Mouse (Mus musculus) kidney, adult 8-10 months (tissue): ENCODE measurements around the gene Babam2.

Source experiments
- DNase-seq, 2 experiments: peaks; one replicate each; pipeline ENCODE4 v3.0.0; 2022

Gene Babam2

DNA sequence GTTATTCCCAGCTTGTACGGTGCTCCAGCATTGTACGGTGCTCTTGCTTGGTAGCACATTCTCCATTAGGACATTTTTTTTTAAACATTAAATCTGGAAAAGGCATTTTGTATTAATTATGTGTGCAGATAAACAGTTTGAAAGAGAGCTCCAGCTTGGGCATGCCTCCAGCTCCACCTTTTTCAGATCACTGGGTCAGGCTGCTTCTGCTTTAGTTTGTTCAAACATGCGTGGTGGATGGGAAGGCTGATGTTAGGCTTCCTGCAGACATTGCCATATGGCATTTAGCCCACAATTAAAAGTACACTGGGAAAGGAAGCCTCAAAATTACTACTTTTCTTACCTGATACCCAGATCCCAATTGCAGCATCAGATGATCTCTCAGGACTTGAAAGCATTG lies 310.9 kb downstream of the Babam2 start:
- no peak for DNase-seq

DNA sequence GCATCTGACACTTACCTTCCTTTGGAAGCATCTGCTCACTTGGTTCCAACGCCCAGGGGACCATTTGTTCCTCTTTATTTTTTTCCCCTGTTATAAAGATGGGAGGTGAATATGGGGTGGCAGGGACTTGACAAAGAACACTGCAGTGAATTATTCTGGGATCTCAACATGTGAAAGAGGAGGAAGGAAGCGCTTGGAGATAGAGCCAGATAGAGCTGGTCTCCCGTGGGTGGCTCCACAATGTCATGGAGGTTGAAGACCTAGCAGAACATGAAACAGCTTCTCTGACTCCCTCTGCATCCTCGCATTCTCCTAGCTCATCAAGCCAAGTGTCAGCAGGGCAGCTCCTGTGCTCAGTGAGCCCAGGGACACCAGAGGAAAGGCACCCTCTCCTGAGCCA lies 312.6 kb downstream of the Babam2 start:
- DNase-seq, result no peak

DNA sequence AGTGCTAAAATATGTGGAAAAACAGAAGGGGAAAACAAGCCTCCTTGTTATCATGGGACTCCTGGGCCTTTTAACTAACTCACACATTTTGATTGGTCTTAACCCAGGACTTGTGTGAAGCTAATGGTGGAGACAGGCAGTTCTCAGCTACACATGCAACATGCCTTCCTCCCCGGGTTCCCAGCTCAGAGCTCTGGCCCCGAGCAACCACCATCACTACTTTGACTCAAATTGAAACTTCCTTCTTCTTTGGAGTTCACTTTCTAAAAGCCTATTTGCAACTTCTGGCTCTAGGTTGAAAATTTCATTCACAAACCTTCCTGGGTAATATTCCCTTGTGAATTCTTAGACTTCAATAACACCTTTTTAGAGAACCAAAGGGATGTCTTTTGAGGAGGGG lies 315.6 kb downstream of the Babam2 start:
- no peak for DNase-seq

DNA sequence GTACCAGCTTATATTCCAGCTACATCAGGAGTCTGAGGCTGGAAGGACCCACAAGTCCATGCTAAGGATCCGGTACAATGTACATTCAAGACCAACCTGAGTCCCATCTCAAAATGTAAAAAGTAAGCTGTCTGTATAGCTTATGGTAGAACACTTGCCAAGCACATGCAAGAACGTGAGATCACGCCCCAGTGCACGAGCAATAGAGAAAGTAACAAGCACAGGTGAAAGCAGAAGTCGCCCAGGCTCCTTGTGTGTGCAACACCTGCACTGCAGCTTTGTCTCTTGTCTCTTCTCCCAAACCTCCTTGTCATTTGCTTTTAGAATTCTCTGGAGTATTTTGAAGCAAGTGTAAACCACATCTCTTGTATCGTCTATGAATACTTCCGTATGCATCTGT lies 317.3 kb downstream of the Babam2 start:
- no peak for DNase-seq

DNA sequence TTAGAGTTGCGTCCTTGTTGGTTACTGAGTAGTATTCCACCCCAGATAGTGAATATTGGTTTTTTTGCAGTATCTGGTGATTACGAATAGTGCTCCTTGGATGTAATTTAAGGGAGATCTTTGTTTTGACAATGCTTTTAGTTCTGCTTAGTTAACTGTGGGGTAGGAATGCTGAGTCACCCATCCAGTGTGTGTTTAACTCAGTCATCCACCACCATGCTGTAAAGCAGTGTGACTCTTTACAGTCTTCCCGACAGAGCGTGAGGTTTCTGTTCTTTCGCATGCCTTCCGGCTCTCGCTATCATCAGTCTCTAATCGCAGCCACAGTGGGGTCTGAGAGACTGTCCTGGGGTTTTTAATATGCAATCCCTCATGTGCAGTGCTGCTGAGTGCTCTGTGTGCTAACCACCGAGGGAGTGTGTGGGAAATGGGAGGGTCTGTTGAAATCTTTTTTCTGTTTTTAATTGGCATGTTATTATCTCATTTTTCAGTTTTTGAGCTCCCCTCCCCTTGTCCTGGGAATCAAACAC lies 318.5 kb downstream of the Babam2 start:
- no peak for DNase-seq

DNA sequence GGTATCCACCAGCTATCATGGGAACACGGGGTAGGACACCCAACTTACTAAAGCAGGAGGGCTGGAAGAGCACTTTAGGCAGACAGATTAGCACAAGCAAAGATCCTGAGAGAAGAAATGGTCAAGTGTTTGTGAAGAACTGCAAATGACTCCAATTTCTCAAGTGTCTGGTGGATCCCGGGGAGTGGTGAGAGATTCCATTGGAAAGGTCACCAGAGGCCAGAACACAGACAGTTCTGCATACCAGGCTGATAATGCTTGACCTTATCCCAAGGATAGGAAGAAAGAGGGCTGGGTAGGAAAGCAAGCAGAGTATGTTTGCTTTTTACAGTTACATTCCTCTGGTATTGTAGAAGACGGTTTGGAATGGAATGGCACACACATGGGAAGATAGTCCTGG lies 320.2 kb downstream of the Babam2 start:
- DNase-seq, result no peak

DNA sequence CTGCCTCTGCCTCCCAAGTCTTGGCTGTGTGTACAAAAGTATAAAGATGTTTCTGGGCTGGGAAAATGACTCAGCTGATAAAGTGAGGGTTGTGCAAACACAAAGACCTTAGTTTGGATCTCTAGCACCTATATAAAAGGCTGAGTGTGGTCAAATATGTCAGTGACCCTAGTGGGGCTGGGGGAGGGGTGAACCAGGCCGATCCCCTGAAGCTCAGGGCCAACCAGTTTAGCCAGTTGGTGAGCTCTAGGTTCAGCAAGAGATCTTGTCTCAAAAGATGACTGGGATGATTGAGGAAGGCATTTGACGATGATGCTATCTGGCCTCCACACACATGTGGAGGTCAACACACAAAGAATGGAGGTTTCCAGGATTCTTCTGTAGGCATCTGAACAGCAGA lies 320.8 kb downstream of the Babam2 start:
- no peak for DNase-seq

DNA sequence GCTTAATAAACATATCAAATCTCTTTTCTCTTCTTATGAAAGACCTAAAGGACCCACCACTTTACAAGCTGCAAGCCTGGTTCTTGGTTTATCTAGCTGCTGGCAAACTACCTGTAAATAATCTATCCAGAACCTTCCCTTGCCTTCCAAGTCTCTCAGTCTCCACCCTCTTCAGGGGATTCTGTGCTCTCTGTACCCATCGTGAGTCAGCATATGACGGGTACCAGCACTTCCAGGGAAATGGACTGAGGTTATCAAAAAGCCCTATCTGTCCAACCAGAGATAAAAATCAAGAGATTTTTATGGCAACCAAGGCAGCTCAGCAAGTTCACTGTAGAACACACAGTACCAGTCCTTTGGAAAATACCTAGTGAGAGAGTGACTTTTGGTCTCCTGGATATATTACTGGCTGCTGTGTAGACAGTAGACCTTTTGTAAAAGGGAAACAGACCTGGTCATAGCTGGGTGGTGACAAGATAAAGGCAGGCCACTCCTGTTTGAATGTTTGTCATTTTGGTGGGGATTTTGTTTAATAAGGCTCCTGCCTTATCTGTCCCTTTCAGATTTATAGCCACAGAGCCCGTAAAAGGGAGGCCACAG lies 332.4 kb downstream of the Babam2 start:
- DNase-seq, result no peak

DNA sequence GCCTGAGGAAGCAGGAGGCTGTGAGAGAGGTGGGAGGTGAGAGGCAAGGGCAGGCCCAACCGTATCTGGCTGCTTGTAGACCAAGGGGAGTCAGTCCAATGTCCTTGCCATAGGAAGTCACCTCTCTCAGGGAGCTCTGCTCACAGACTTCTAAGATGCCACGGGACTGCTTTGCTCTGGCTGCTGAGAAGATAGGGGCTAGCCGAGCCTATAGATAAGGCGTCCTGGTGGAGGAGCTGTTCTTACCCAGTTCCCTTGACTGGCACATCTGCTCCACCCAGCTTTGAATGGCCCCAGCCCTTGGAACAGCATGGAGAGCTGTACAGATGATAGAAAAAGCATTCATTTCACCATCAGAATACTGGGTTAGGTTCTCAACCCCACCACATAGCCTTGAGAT lies 335.7 kb downstream of the Babam2 start:
- no peak for DNase-seq

DNA sequence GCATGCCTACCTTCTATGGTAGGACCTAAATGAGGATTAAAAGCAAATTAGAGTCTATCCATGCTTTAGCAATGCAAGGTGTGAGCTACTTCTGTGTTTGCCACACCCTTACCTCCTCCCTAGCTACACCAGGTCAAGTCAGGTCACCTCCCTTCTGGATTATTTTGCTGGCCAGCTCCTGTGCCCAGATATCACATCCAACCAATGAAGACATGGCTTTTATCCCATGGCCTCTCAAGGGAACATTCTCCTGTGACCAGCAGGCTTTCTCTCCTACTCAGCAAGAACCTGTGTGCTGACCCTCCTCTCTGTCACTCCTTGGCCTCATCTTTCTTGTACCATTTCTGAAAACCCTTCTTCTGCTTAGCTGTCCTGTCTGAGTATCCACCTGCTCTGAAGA lies 336.1 kb downstream of the Babam2 start:
- no peak for DNase-seq

DNA sequence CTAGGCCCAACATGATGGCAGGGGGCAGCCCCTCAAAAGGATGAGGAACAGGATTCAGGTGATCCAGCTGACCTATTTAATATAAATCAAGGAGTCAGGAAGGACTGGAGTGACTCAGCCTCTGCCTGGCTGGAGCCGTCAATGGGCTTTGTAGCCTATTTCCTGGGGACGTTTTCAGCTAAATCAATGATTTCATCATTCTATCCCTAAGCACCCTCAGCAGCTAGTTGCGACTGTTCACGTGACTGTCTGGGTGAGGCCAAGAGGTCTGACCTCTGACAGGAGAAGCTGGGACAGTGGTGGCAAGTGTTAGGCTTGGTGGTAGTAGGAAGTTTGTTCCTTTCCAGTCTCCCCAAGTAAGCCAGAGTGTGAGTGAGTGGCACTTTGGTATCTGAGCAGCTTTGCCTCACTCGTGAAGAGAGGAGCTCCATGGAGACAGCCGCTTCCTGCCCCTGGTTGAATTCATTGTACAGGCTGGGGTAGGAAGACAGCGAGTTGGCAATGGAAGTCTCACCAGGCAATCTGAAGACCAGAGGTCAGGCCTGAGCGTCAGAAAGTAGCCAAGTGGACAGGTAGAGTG lies 337.1 kb downstream of the Babam2 start:
- no peak for DNase-seq

DNA sequence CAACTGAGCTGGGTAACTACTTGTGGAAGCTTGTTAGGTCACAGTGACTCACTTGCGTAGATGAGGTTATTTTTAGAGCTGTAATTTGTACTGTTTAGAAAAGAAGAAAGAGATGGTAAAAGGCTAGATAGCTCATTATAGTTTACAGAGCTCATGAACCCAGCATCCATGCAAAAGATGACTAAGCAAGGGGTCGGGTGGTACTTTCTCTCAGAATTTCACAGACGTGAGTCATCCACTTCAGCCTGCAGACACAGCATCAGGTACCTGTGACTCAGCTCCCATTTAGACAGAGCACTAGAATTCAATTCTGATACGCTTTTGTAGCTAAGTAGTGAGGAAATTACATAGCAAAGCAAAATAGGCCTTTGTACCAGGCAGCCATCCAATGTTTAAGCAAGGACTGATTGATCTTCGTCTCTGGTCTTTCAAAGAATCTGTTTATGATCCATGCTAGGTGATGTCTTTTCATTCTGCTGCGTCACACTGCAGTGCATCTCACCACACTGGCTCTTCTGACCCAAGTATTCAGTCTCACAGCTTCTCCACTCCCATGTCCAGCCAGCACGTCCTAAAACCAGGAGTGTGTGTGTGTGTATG lies 338.3 kb downstream of the Babam2 start:
- DNase-seq, result no peak

DNA sequence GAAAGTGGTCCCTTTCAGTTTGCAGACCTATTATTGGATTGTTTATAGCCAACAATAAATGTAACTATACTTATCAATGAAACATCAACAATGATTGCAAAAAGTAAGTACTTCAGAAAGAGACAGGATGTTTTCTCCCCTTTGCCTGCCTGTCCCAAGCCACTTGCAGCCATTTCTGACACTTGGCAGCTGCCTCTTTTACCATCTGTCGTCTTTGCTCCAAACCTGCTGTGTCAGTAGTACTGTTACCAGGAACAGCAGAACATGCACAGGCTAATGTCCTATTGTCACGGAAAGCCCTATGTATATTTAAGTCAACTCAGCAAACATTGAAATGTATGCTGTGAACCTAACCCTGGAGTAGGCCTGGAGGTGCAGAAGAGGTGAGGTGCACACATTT lies 339.4 kb downstream of the Babam2 start:
- DNase-seq, result no peak

DNA sequence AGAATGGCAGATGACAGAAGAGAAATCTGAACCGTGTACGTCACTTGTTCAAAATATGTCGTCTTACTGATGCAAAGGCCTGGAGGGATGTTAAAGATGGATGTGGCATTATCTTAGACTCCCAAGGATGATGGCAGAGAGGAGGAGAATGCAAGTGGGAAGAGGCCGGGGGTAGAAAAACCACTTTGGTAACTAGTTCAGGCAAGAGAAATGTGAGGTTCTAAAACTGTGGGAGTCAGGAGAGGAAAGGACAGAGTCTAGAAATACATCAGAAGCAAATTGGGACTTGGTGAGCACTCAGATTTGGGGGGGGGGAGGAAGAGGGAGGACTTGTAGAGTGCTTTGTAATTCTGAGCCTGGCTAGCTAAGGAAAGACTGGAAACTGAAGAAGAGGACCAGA lies 340.1 kb downstream of the Babam2 start:
- no peak for DNase-seq

DNA sequence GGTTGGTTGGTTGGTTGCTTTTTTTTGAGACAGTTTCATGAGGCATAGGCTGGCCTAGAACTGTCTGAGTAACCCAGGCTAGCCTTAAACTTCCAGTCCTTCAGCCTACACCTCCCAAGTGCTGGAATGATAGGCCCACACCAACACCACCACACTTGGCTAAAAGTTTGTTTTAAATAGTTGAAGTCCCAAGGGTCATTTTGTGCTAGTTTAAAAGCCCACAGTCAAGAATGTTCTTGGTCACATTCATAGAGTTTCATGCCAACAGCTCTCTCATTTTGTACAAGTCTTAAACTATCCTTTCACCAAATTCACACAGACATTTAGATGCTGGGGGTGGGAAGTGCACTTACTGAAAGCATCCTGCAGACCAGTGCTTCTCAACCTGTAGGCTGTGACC lies 341.5 kb downstream of the Babam2 start:
- DNase-seq, result no peak

DNA sequence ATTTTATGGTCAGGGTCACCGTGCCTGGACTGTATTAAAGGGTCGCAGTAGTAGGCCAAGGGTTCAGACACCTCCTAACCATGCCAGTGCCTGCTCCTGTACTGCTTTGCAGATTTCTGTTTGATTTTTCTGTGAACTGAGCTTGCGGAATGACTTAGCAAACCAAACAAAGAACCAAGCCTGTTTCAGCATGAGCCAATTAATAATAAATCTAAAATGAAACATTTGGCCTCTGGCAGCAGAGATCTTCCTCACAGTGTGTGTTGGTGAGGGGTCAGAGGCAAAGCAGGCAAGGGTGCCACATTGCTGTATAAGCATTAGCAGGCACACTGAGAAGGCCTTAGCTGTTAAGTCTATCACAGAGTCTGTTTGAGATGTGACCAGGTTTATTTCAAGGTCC lies 342.0 kb downstream of the Babam2 start:
- no peak for DNase-seq

DNA sequence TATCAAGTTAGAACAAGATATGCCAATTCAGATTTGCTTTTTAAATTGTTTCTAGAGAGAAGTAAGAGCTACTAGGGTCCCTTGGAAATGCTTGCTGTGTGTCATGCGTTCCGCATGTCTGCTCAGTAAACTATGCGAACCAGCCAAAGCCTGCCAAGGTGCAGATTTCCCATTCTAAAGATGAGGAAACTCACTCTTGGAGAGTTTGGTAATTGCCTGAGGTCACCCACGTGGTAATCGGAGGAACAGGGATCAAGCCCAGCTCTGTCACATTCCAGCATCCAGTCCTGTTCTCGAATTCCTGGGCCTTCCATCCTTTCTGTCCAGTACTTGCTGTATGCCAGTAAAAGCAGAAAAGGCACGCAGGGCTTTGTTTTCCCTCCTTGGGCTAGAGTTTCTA lies 345.7 kb downstream of the Babam2 start:
- DNase-seq, result no peak

DNA sequence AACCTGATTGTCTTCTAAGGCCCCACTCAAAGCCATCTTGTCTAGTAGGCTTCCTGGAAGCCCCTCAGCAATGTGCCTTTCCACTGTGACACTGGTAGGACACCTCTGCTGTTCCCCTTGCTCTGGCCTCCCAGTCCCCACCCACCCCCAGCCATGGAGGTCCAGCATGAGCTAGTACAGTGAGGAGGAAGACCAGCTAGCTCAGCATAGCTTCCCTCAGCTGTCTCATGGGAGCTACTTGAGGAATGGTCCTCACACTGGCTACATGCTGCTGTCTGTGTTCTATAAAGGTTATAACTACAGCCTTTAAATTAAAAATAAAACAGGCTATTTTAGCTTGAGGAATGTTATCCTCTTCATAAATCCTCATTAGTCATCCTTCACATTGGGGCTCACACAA lies 346.5 kb downstream of the Babam2 start:
- DNase-seq, result no peak

DNA sequence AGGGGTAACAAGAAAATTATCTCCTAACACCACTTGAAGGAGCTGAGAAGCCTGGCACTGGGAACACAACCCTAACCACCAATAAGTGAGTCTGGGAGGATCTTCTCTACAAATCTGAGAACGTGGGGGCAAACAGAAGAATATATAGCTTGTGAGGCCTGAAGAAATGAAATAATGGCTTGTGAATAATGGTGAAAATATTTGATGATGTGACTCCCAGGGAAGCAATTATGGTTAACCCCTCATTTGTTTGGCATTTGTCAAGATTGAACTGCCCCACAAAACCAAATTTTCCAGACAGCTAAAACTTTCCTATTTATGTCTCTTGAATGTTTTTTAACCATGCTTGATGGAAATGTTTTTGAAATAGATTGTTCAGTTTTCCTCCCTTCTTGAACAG lies 354.4 kb downstream of the Babam2 start:
- DNase-seq, result no peak

DNA sequence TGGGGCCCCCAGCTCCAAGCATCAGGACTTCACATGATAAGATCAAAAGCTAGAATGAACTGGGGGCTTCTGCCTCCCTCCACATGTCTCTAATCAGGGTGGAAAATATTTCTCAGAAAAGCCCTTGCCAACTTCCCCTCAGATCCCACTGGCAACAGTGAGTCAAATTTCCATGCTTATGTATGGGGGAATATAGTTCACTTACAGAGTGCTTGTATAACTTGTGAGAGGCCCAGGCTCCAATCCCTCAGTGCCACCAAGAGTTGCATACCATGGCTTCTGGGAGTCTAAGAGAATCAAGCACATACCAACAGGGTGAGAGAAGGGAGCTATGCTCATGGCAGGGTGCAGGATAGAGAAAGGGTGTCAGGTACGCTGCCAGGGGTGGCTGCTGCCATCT lies 355.0 kb downstream of the Babam2 start:
- no peak for DNase-seq

DNA sequence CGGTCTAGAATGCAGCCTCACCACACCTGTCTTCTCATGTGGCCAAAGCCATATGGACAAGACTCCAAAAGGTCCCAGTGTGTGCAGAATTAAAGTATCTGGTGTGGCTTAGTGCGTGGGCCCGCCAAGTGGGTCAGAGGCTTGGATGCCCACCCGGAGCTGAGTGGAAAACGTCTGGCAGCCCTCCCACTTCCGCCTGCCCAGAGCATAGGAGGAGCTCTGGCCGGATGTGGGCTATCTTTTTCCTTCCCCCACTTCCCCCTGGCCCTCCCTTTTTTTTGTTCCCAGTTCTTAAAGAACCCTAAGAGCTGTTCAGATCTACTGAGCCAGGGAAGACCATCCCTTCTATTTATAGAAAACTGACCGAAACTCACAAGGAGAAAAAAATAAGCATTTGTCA lies 356.0 kb downstream of the Babam2 start:
- no peak for DNase-seq

DNA sequence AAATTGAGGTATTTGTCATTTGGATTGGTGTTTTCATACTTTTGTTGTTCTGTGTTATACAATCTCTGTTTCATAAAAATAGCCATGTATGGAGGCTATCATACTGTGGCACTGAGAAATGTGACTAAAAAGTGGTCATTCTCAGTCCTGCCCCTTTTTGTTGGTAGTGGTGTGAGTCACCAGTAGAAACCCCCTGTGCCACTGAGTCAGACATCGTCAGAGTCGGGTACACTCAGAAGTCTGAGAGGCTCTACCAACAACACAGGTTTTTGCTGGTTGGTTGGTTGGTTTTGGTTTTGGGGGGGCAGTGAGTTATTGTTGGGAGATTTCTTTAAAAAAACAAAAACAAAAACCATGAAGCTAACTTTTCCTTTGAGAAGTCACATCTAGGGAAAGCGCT lies 358.2 kb downstream of the Babam2 start:
- no peak for DNase-seq

DNA sequence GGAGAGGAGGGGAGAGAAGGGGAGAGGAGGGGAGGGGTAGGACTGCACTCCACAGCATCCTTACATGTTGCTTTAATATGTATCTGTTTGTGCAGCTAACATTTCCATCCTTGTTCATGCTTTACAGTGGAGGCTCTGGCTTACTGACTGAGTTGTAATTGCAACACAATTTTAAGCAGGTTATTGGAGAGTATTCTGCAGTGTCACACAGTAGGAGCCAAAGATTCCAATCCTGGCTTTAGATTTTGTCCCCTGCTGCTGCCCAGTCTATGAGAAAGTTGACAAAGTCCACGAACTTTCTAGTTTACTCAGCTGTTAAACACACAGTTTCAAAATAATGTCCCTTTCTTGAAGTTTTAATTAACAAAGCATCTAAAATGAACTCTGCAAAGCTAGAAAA lies 358.6 kb downstream of the Babam2 start:
- DNase-seq, result no peak

DNA sequence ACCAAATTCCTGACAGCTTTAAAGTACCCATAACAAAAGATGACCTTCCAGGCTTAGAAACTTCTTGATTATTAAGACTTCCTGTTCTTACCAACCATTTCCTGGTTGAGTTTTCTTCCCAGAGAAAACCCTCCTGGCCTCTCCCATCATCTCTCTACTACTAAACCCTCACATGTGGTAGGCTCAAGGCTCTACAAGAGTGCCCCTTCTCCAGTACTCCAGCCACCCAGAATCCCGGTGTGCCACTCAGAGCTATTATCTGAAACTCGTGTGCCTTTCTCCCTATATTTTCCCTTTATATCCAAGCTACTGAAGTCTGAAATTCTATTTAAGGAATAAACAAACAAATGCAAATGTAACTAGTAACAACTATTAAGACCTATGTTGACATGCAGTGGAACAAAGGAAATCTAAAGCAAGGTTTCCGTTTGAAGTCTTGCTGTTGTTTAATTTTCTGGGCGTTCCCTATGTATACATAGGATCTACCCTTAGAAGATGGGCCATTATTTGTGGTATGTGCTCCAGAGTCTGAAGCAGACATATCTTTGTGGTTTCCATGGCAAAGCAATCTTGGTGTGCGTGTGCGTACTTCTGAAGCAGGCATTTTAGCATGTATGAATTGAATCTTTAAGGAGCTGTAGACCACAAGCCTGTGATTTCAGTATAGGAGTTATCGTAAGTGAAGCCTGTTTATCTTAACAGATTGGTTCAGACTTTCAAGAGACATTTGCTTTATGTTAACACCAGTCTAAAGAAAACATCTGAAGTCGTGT lies 361.2 kb downstream of the Babam2 start:
- DNase-seq, result no peak
